Mouse (Mus musculus) liver, adult 2 months (tissue): ENCODE results near the gene Gca. TPM values are rescaled to one million over a fixed set of nuclear protein-coding genes. Genes with fewer than 3 reads are reported as not detected.

ENCODE experiments used
- DNase-seq: peaks from one replicate; pipeline ENCODE4 v3.0.0-alpha.2; 2011; ENCODE audit warnings: low read depth, low spot score; ENCODE audit errors: extremely low read depth
- H3K27ac ChIP-seq: fragments of 200-500 bp; replicated peaks from 2 replicates; pipeline ENCODE4 v1.5.1; 2012; ENCODE audit warnings: low read depth, mild to moderate bottlenecking, control low read depth, inconsistent platforms, low read length; ENCODE audit not compliant: insufficient read depth
- H3K27me3 ChIP-seq: fragments of 200-500 bp; 2 replicates; pipeline ENCODE4 v1.6.1; 2012; ENCODE audit warnings: mild to moderate bottlenecking, moderate library complexity, low read length, inconsistent platforms; ENCODE audit not compliant: control insufficient read depth, insufficient read depth
- H3K36me3 ChIP-seq: fragments of 200-500 bp; 2 replicates; pipeline ENCODE4 v1.6.1; 2012; ENCODE audit warnings: low read length, inconsistent platforms; ENCODE audit not compliant: control insufficient read depth, insufficient read depth
- H3K4me1 ChIP-seq: fragments of 200-500 bp; 2 replicates; pipeline ENCODE4 v1.6.1; 2011; ENCODE audit warnings: low read length; ENCODE audit not compliant: control insufficient read depth, insufficient read depth
- H3K4me3 ChIP-seq: fragments of 200-500 bp; 2 replicates; pipeline ENCODE4 v1.5.1; 2011; ENCODE audit warnings: low read depth, mild to moderate bottlenecking, control low read depth, low read length, moderate library complexity; ENCODE audit not compliant: insufficient read depth
- H3K79me2 ChIP-seq: fragments of 200-500 bp; 2 replicates; pipeline ENCODE4 v1.6.1; 2012; ENCODE audit warnings: inconsistent platforms, mild to moderate bottlenecking, low read length, moderate library complexity; ENCODE audit not compliant: control insufficient read depth, insufficient read depth
- H3K9ac ChIP-seq: fragments of 200-500 bp; 2 replicates; pipeline ENCODE4 v1.6.1; 2012; ENCODE audit warnings: low read depth, mild to moderate bottlenecking, control low read depth, inconsistent platforms, low read length
- CTCF ChIP-seq: fragments of 200-500 bp; IDR thresholded peaks from 2 replicates; pipeline ENCODE4 v1.5.1; 2011; ENCODE audit warnings: low read depth, low read length, control low read depth
- POLR2A ChIP-seq: fragments of 200-500 bp; IDR thresholded peaks from 2 replicates; pipeline ENCODE4 v1.6.1; 2011; ENCODE audit warnings: low read length, control low read depth; ENCODE audit not compliant: insufficient read depth; ENCODE audit errors: extremely low read depth
- WGBS: fragments of 180-500 bp; shearing (Covaris S2); methylation state at CpG from one replicate; pipeline ENCODE4 v1.1.7; 2018; 5-methylcytosine and 5-hydroxymethylcytosine counted together
- polyA plus RNA-seq: library from polyadenylated mRNA; depleted of rRNA; stranded (reverse); fragments of >200 nt; gene quantifications from 2 replicates; pipeline ENCODE4 v1.2.3, GENCODE M21; 2012
- total RNA-seq: library from RNA; depleted of rRNA; stranded (reverse); fragments of >200 nt; gene quantifications from 2 replicates; pipeline ENCODE4 v1.2.3, GENCODE M21; 2014

Gene Gca
- total and polyA plus RNA-seq, 2 experiments: 4.0 to 4.9 TPM

DNA sequence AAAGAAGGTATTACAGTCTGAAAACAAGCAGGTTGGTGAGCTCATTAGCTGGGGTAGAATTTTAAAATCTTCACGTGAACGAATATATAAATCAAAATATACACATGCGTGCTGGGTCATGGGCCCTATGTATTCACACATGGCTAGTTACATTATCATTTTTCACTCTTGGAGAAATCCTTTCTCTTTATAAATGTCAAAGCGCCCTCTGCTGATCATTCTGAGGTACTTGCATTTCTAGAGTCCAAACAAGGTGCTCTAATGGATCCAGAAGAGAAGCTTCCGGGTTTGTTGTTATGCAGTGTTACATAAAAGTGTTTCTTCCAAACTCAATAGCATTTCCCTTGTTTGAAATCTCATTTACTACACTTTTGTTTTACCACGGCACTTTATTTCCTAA is 33.6 kb upstream of the Gca start:
- DNase-seq: peak; percentile 63
- H3K36me3 ChIP-seq: peaks cover 31% of the 10 kb centered on the region
- H3K9ac ChIP-seq: no peak overlapping the region
- TF ChIP-seq CTCF (peak; percentile 52), POLR2A (no peak)
- WGBS: 17% methylated on average over 6 of the region's 6 CpGs
- no peak overlapping the region for H3K27ac ChIP-seq
- no peaks in the 10 kb centered on the region for H3K79me2 ChIP-seq
- no peak overlapping the region for H3K4me3 ChIP-seq
- H3K4me1 ChIP-seq: no peaks in the 10 kb centered on the region
- no peaks in the 10 kb centered on the region for H3K27me3 ChIP-seq

- TF ChIP-seq POLR2A (no peak), CTCF (no peak)
- H3K9ac ChIP-seq: no peak overlapping the region
- no peak for DNase-seq
- WGBS: 80% methylated on average over 2 of the region's 2 CpGs
- no peak overlapping the region for H3K27ac ChIP-seq
- no peaks in the 10 kb centered on the region for H3K27me3 ChIP-seq
- no peak overlapping the region for H3K4me3 ChIP-seq
- peaks cover 5% of the 10 kb centered on the region; the same call in 1 of the 2 replicates for H3K79me2 ChIP-seq
- H3K36me3 ChIP-seq: peaks cover 15% of the 10 kb centered on the region
- H3K4me1 ChIP-seq: peaks cover 9% of the 10 kb centered on the region; the same call in 1 of the 2 replicates
These were observed 24.2 kb upstream of the Gca start for GRCm38 (mm10) chr2:62639869-62640268.

GRCm38 (mm10) chr2:62643405-62644305 is 20.4 kb upstream of the Gca start:
- Histone ChIP-seq H3K27ac (no peak overlapping the region), H3K4me3 (peak overlapping the region; percentile 40), H3K27me3 (no peaks in the 10 kb centered on the region), H3K9ac (peak overlapping the region; percentile 9; the same call in 1 of the 2 replicates), H3K4me1 (peaks cover 9% of the 10 kb centered on the region; the same call in 1 of the 2 replicates), H3K36me3 (peaks cover 3% of the 10 kb centered on the region; the same call in 1 of the 2 replicates), H3K79me2 (peaks cover 5% of the 10 kb centered on the region; the same call in 1 of the 2 replicates)
- no peak for TF ChIP-seq POLR2A
- TF ChIP-seq CTCF: peak; percentile 63; the same call in 1 of the 2 replicates
- peak; percentile 46 for DNase-seq
- WGBS: 48% methylated on average over 21 of the region's 21 CpGs

GRCm38 (mm10) chr2:62644891-62645290 is 19.2 kb upstream of the Gca start:
- Histone ChIP-seq H3K4me1 (peaks cover 9% of the 10 kb centered on the region; the same call in 1 of the 2 replicates), H3K9ac (no peak overlapping the region), H3K36me3 (no peaks in the 10 kb centered on the region), H3K27me3 (no peaks in the 10 kb centered on the region), H3K79me2 (peaks cover 5% of the 10 kb centered on the region; the same call in 1 of the 2 replicates), H3K27ac (no peak overlapping the region), H3K4me3 (peak overlapping the region; percentile 78; the same call in 1 of the 2 replicates)
- TF ChIP-seq POLR2A: no peak
- no peak for TF ChIP-seq CTCF
- 83% methylated on average over 5 of the region's 5 CpGs for WGBS
- DNase-seq: no peak

DNA sequence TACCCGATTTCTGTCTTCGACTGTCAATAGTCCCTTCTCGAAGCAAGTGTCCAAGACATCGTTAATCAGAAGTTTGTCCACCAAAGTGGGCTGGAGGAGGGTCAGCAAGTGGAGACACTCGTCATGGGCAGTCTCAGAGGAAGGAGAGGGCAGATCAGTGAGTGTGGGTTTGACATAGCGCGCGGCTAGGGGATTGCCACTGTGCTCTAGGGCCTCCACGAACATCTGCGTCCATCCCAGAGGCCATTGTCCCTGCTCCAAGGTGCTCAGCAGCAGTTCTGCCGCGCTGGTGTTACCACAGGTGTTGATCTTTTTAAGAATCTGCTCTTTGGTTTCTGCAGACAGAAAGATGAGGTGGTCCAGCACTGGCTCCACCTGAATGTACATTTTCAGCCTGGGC is 18.6 kb upstream of the Gca start:
- H3K36me3 ChIP-seq: no peaks in the 10 kb centered on the region
- H3K79me2 ChIP-seq: peaks cover 5% of the 10 kb centered on the region; the same call in 1 of the 2 replicates
- peak overlapping the region; percentile 66 for H3K27ac ChIP-seq
- DNase-seq: no peak
- no peaks in the 10 kb centered on the region for H3K27me3 ChIP-seq
- TF ChIP-seq CTCF (no peak), POLR2A (no peak)
- H3K4me3 ChIP-seq: peak overlapping the region; percentile 78
- peaks cover 9% of the 10 kb centered on the region; the same call in 1 of the 2 replicates for H3K4me1 ChIP-seq
- WGBS: 12% methylated on average over 12 of the region's 12 CpGs
- H3K9ac ChIP-seq: peak overlapping the region; percentile 82
